ENCODE assay signal across 12 mouse cellular contexts in the genomic region with DNA sequence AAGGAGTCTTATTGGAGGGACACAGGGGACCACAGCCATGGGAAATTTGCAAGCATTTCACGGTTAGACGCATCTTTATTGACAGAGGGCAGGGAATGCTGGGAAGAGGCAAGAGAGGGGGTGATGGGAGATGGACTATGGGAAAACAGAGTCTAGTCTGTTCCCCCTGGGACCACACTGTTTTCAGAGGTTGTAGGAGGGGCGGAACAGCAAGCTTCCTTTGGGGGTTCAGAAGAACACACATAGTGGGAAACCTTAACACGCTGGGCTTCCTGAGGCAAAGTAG.
"Had no signal": no experiment of that assay in that cellular context is flagged by ENCODE, and none has a peak within 500 bp of the region (broad histone marks: within the 10 kb centered on the region; RNA-seq: fewer than 3 reads in every experiment).

No protein-coding gene starts in this region.

- DNase-seq: kidney, adult 8-10 months; kidney, postnatal 25 days; layer of hippocampus, adult 9-11 months; layer of hippocampus, postnatal 36 days; lung, embryonic 14.5 days; thymus, postnatal 36 days had no signal

- H3K27ac ChIP-seq: limb, embryonic 15.5 days; liver, embryonic 12.5 days; macrophage; midbrain, embryonic 12.5 days; neural tube, embryonic 12.5 days had no signal

- H3K4me3 ChIP-seq: limb, embryonic 15.5 days; megakaryocyte, embryonic 14.5 days; midbrain, embryonic 12.5 days; neural tube, embryonic 12.5 days had no signal

- H3K9me3 ChIP-seq: limb, embryonic 15.5 days; liver, embryonic 12.5 days; megakaryocyte, embryonic 14.5 days; midbrain, embryonic 12.5 days; neural tube, embryonic 12.5 days had no signal

- H3K4me2 ChIP-seq: limb, embryonic 15.5 days; lung, embryonic 14.5 days; midbrain, embryonic 12.5 days; neural tube, embryonic 12.5 days had no signal

- H3K36me3 ChIP-seq: limb, embryonic 15.5 days; liver, embryonic 12.5 days; midbrain, embryonic 12.5 days; neural tube, embryonic 12.5 days had no signal

- H3K27me3 ChIP-seq: neural tube, embryonic 12.5 days had no signal

- H3K9ac ChIP-seq: limb, embryonic 15.5 days; liver, embryonic 12.5 days; lung, embryonic 14.5 days; midbrain, embryonic 12.5 days; neural tube, embryonic 12.5 days had no signal
